Mouse (Mus musculus): Measurements from ENCODE around the gene Stat2. TPM values are rescaled to one million over a fixed set of nuclear protein-coding genes. Genes with fewer than 3 reads are reported as not detected.
A peak's percentile ranks its signal among the peaks of the same experiment; 100 is the strongest.
"Not testable (repeated sequence)": the region's sequence is repeated elsewhere in the genome, so short reads cannot be mapped to it uniquely, and the experiment has no call there.

The Stat2 gene
- polyA plus RNA-seq, 1 experiment from 2014 or later: 20.4 TPM

- H3K27ac ChIP-seq (ENCODE audit: low read length): peak within 1 kb of the TSS; percentile 94
- H3K4me1 ChIP-seq (ENCODE audit: control insufficient read depth, insufficient read depth, low read length): peaks cover 18% of the 10 kb centered on the region
- no peaks in the 10 kb centered on the region for H3K9me3 ChIP-seq (replicated peaks; ENCODE audit: control insufficient read depth, low read length, poor library complexity, severe bottlenecking)
- peak within 1 kb of the TSS; percentile 80 for H3K4me2 ChIP-seq (ENCODE audit: low read length)
- WGBS: under 1% methylated on average over 40 of the region's 40 CpGs
- ATAC-seq: peak; percentile 97
- peaks cover 24% of the 10 kb centered on the region for H3K36me3 ChIP-seq (ENCODE audit: control insufficient read depth, insufficient read depth, low read length)
- no peaks in the 10 kb centered on the region for H3K27me3 ChIP-seq (ENCODE audit: control insufficient read depth, insufficient read depth, low read depth, low read length)
- peak within 1 kb of the TSS; percentile 72 for H3K4me3 ChIP-seq (ENCODE audit: low read depth, low read length)
- peak within 1 kb of the TSS; percentile 88 for H3K9ac ChIP-seq (ENCODE audit: low read depth, low read length)
These were observed 52.1 kb downstream of the Stat2 start, which contains the start of gene Cnpy2 for GRCm38 (mm10) chr10:128322141-128323108. Gene Cnpy2, plus strand, starts transcription at chr10:128322459.

- no peak for ATAC-seq
- Histone ChIP-seq H3K27me3 (ENCODE audit: control insufficient read depth, insufficient read depth, low read depth, low read length) (no peaks in the 10 kb centered on the region), H3K4me2 (ENCODE audit: low read length) (peak overlapping the region; percentile 80), H3K9ac (ENCODE audit: low read depth, low read length) (peak overlapping the region; percentile 88), H3K4me1 (ENCODE audit: control insufficient read depth, insufficient read depth, low read length) (peaks cover 18% of the 10 kb centered on the region), H3K36me3 (ENCODE audit: control insufficient read depth, insufficient read depth, low read length) (peaks cover 27% of the 10 kb centered on the region), H3K4me3 (ENCODE audit: low read depth, low read length) (peak overlapping the region; percentile 72), H3K27ac (ENCODE audit: low read length) (no peak overlapping the region; the same call in 1 of the 2 replicates), H3K9me3 (replicated peaks; ENCODE audit: control insufficient read depth, low read length, poor library complexity, severe bottlenecking) (no peaks in the 10 kb centered on the region)
- WGBS: 88% methylated on average over 8 of the region's 8 CpGs
These were observed 53.2 kb downstream of the Stat2 start for GRCm38 (mm10) chr10:128323516-128323915.

- WGBS: 96% methylated on average over 8 of the region's 8 CpGs
- H3K36me3 ChIP-seq (ENCODE audit: control insufficient read depth, insufficient read depth, low read length): peaks cover 19% of the 10 kb centered on the region
These were observed 56.5 kb downstream of the Stat2 start for GRCm38 (mm10) chr10:128326825-128327224.

GRCm38 (mm10) chr10:128327610-128328009, 57.3 kb downstream of the Stat2 start:
- no peak for ATAC-seq
- no peaks in the 10 kb centered on the region for H3K27me3 ChIP-seq (ENCODE audit: control insufficient read depth, insufficient read depth, low read depth, low read length)
- 90% methylated on average over 10 of the region's 10 CpGs for WGBS
- peaks cover 19% of the 10 kb centered on the region for H3K36me3 ChIP-seq (ENCODE audit: control insufficient read depth, insufficient read depth, low read length)
- no peak overlapping the region for H3K4me3 ChIP-seq (ENCODE audit: low read depth, low read length)
- H3K4me2 ChIP-seq (ENCODE audit: low read length): no peak overlapping the region
- no peaks in the 10 kb centered on the region for H3K9me3 ChIP-seq (replicated peaks; ENCODE audit: control insufficient read depth, low read length, poor library complexity, severe bottlenecking)
- H3K4me1 ChIP-seq (ENCODE audit: control insufficient read depth, insufficient read depth, low read length): peaks cover 14% of the 10 kb centered on the region
- H3K27ac ChIP-seq (ENCODE audit: low read length): no peak overlapping the region
- no peak overlapping the region for H3K9ac ChIP-seq (ENCODE audit: low read depth, low read length)

More at GRCm38 (mm10) chr10:128326825-128327224, 56.5 kb downstream of the Stat2 start:
- Histone ChIP-seq H3K27ac (ENCODE audit: low read length) (no peak overlapping the region), H3K4me2 (ENCODE audit: low read length) (no peak overlapping the region), H3K4me1 (ENCODE audit: control insufficient read depth, insufficient read depth, low read length) (peaks cover 14% of the 10 kb centered on the region), H3K27me3 (ENCODE audit: control insufficient read depth, insufficient read depth, low read depth, low read length) (no peaks in the 10 kb centered on the region), H3K9ac (ENCODE audit: low read depth, low read length) (no peak overlapping the region), H3K9me3 (replicated peaks; ENCODE audit: control insufficient read depth, low read length, poor library complexity, severe bottlenecking) (no peaks in the 10 kb centered on the region), H3K4me3 (ENCODE audit: low read depth, low read length) (no peak overlapping the region)
- ATAC-seq: no peak

GRCm38 (mm10) chr10:128332358-128333249, 62.2 kb downstream of the Stat2 start:
- not testable (repeated sequence) for ATAC-seq
- 78% methylated on average over 5 of the region's 6 CpGs for WGBS

GRCm38 (mm10) chr10:128335582-128335981, 65.2 kb downstream of the Stat2 start:
- no peak for ATAC-seq
- peaks cover 21% of the 10 kb centered on the region for H3K4me1 ChIP-seq (ENCODE audit: control insufficient read depth, insufficient read depth, low read length)
- WGBS: 5% methylated on average over 4 of the region's 4 CpGs

More at GRCm38 (mm10) chr10:128332358-128333249, 62.2 kb downstream of the Stat2 start:
- not testable (repeated sequence) for H3K27me3 ChIP-seq (ENCODE audit: control insufficient read depth, insufficient read depth, low read depth, low read length); H3K36me3 ChIP-seq (ENCODE audit: control insufficient read depth, insufficient read depth, low read length); H3K4me3 ChIP-seq (ENCODE audit: low read depth, low read length); H3K9ac ChIP-seq (ENCODE audit: low read depth, low read length); H3K4me2 ChIP-seq (ENCODE audit: low read length); H3K9me3 ChIP-seq (replicated peaks; ENCODE audit: control insufficient read depth, low read length, poor library complexity, severe bottlenecking); H3K4me1 ChIP-seq (ENCODE audit: control insufficient read depth, insufficient read depth, low read length); H3K27ac ChIP-seq (ENCODE audit: low read length)

GRCm38 (mm10) chr10:128336195-128336594, 65.8 kb downstream of the Stat2 start:
- Histone ChIP-seq H3K4me2 (ENCODE audit: low read length) (no peak overlapping the region), H3K27me3 (ENCODE audit: control insufficient read depth, insufficient read depth, low read depth, low read length) (no peaks in the 10 kb centered on the region), H3K4me1 (ENCODE audit: control insufficient read depth, insufficient read depth, low read length) (peaks cover 21% of the 10 kb centered on the region), H3K36me3 (ENCODE audit: control insufficient read depth, insufficient read depth, low read length) (no peaks in the 10 kb centered on the region), H3K4me3 (ENCODE audit: low read depth, low read length) (no peak overlapping the region), H3K9ac (ENCODE audit: low read depth, low read length) (no peak overlapping the region), H3K27ac (ENCODE audit: low read length) (no peak overlapping the region), H3K9me3 (replicated peaks; ENCODE audit: control insufficient read depth, low read length, poor library complexity, severe bottlenecking) (no peaks in the 10 kb centered on the region)
- 97% methylated on average over 3 of the region's 3 CpGs for WGBS
- no peak for ATAC-seq

More at GRCm38 (mm10) chr10:128335582-128335981, 65.2 kb downstream of the Stat2 start:
- Histone ChIP-seq H3K4me3 (ENCODE audit: low read depth, low read length) (no peak overlapping the region), H3K27ac (ENCODE audit: low read length) (no peak overlapping the region), H3K4me2 (ENCODE audit: low read length) (no peak overlapping the region), H3K9me3 (replicated peaks; ENCODE audit: control insufficient read depth, low read length, poor library complexity, severe bottlenecking) (no peaks in the 10 kb centered on the region), H3K36me3 (ENCODE audit: control insufficient read depth, insufficient read depth, low read length) (no peaks in the 10 kb centered on the region), H3K9ac (ENCODE audit: low read depth, low read length) (no peak overlapping the region), H3K27me3 (ENCODE audit: control insufficient read depth, insufficient read depth, low read depth, low read length) (no peaks in the 10 kb centered on the region)

- Histone ChIP-seq H3K9me3 (replicated peaks; ENCODE audit: control insufficient read depth, low read length, poor library complexity, severe bottlenecking) (no peaks in the 10 kb centered on the region), H3K4me3 (ENCODE audit: low read depth, low read length) (no peak overlapping the region; the same call in 1 of the 2 replicates), H3K27me3 (ENCODE audit: control insufficient read depth, insufficient read depth, low read depth, low read length) (no peaks in the 10 kb centered on the region), H3K4me1 (ENCODE audit: control insufficient read depth, insufficient read depth, low read length) (peaks cover 21% of the 10 kb centered on the region), H3K36me3 (ENCODE audit: control insufficient read depth, insufficient read depth, low read length) (no peaks in the 10 kb centered on the region), H3K4me2 (ENCODE audit: low read length) (peak overlapping the region; percentile 75), H3K9ac (ENCODE audit: low read depth, low read length) (no peak overlapping the region; the same call in 1 of the 2 replicates), H3K27ac (ENCODE audit: low read length) (no peak overlapping the region)
- WGBS: 77% methylated on average over 3 of the region's 3 CpGs
- ATAC-seq: no peak
These were observed 66.2 kb downstream of the Stat2 start for GRCm38 (mm10) chr10:128336597-128336996.
